ENCODE assay signal across 1 mouse cellular context in the genomic region with DNA sequence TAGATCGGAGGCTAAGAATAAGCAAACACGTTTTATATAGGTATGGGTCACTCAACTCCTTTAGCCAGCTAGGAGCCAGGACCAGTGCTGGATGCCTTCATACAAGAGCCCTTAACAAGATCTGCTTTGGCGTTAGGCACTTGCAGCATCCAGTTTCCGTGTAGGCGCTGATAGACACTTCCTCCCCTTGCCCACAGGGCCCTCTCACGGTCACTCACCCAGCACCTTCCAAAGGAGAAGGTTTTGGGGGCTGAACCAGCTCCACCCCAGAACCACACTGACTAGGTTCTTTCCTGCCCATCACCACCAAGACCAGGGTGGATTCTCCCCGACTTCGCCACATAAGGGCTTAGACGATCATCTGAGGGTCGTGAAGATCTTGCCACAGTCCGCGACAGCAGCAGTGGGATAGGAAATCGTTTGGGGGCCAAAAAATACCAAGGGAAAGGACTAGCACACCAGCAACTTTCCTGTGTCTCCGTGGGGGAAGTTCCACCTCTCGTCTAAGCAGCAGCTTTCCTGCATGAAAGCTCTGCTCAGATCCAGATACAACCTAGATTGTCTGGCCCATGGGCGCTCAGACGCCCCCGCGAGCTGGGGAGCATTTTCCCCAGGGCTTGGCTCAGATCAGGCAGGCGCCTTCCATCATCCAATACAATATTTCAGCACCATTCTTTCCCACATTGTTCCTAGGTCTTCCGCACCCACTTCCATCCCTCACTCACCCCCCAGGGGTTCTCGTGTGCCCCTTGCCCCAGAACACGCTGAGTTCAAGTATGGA.
TF ChIP-seq lines count a peak whose summit lies in the region.

No protein-coding gene starts in this region.

TF ChIP-seq in CH12.LX, 34 proteins besides CTCF, POLR2A, EP300 and RAD21:
- TF ChIP-seq MXI1 (IDR thresholded peaks at IDR 0.05; ENCODE audit: low read depth, low read length) (no peak), MYC (IDR thresholded peaks at IDR 0.05; ENCODE audit: low read depth, low read length) (no peak), E2F4 (IDR thresholded peaks at IDR 0.05; ENCODE audit: insufficient replicate concordance, low read depth, low read length) (no peak), TBP (conservative IDR thresholded peaks at IDR 0.05; ENCODE audit: low read depth, low read length) (no peak), RCOR1 (conservative IDR thresholded peaks at IDR 0.05; ENCODE audit: low read depth, low read length) (no peak), PAX5 (IDR thresholded peaks at IDR 0.05; ENCODE audit: low read length) (no peak), HCFC1 (IDR thresholded peaks at IDR 0.05; ENCODE audit: low read depth, low read length) (no peak), BHLHE40 (IDR thresholded peaks at IDR 0.05; ENCODE audit: low read depth, low read length) (no peak), CHD2 (IDR thresholded peaks at IDR 0.05; ENCODE audit: low read length) (no peak), ELF1 (IDR thresholded peaks at IDR 0.05; ENCODE audit: low read depth, low read length) (no peak), IRF4 (IDR thresholded peaks at IDR 0.05; ENCODE audit: low read depth, low read length) (no peak), ZNF384 (IDR thresholded peaks at IDR 0.05; ENCODE audit: low read depth, low read length) (no peak)
